Mouse (Mus musculus) G1E (cell line): Measurements from ENCODE around the gene Oxsm.

Experiments used
- CTCF ChIP-seq: IDR thresholded peaks from 2 replicates; pipeline ENCODE4 v1.5.1; 2012; ENCODE audit warnings: low read depth, low read length, inconsistent platforms, mixed read lengths
- GATA1 ChIP-seq: IDR thresholded peaks from 2 replicates; pipeline ENCODE4 v1.6.1; 2012; ENCODE audit warnings: borderline replicate concordance, low read length, inconsistent platforms, mixed read lengths

- no peak for TF ChIP-seq CTCF
- no peak for TF ChIP-seq GATA1
These were observed 42.8 kb upstream of the Oxsm start for GRCm38 (mm10) chr14:16292371-16292770.
